Mouse (Mus musculus): ENCODE results near the gene Adamts2.

Adamts2 gene

DNA sequence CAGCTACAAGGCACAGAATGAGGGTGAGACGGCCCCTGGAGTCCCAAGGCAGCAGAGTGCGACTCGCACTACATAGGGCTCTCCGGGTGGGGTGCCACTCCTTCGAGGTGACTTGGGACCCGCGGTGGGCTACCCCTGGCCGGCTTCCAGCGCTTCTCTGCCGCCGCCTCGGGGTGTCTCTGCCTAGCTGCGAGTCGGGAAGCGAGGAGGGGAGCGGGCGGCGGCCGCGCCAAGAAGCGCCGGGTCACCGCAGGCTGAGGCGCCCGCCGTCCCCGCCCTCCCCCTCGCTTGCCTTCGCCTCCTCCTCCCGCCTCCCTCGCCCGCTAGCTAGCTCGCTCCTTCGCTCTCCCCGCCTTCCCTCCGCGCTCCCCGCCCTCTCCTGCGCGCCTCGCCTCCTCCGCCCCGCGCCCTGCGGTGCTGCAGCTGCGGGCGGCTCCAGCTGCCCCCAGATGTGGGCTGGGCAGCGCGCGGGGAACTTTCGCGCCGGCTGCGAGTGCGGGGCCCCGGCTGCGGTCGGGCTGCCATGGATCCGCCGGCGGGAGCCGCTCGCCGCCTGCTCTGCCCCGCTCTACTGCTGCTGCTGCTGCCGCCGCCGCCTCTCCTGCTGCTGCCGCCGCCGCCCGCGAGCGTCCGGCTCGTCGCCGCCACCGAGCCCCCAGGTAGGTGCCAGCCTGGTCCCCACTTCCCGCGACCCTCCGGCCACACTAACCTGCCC lies at the start of gene Adamts2:
Adamts2 (plus strand) TSS at position 444 of the 715 bp plus-strand sequence.
- DNase-seq (ENCODE audit: low read depth, low spot score), result no peak

- DNase-seq (ENCODE audit: low read depth, low spot score), result no peak
These were observed 44.8 kb upstream of the Adamts2 start for GRCm38 (mm10) chr11:50557064-50557463.

DNA sequence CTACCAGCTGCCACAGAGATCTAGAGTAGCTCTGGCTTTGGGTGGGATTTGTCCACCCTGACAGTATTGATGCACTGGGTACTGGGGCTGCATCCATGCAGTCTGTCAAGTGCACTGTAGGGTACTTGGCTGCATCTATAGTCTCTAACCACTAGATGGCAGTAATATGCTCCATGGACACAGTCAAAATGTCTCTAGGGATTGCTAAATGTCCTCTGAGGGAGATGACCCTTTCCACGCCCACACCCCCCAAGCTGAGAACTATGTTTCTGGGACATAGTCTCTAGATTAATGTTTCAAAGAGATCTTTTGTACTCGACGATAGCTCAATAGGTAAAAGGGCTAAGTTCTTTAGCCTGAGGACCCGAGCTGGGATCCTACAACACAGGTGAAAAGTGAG lies 42.8 kb upstream of the Adamts2 start:
- DNase-seq (ENCODE audit: low read depth, low spot score), result no peak

DNA sequence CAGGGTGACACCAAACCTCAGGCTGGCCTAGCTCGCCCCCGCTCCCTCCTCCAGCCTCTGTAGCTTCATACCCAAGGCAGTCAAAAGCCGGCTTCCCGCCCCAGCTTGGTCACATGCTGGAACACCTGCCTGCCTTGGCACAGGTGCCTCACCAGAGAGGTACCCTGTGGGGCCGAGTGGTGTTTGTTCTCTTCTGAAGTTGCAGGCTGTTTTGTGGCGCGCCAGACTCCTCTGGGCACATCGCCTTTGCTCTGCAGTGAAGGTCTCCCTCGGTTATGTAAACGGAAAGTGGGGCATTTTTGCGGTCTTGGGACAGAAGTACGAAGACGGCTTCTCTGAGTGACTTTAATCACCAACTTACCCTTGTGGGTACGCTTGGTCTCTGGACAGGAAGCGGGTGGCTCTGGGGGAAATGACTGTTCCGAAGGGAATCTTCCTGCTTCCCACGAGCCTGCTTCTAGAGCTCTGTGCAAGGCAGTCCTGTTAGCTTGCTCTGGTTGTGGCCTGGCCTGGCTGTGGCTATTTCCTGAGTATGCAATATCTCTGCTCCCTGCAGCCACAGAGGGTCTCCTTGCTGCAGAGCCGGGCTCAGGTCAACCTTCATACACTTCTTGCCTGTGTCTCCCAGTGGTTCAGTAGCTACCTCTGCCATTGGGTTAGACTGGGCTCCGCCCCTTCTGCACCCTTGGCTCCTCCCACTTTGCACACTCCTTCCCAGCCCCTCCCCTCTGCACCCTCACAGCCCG lies 36.2 kb upstream of the Adamts2 start:
- DNase-seq (ENCODE audit: low read depth, low spot score), result no peak

DNA sequence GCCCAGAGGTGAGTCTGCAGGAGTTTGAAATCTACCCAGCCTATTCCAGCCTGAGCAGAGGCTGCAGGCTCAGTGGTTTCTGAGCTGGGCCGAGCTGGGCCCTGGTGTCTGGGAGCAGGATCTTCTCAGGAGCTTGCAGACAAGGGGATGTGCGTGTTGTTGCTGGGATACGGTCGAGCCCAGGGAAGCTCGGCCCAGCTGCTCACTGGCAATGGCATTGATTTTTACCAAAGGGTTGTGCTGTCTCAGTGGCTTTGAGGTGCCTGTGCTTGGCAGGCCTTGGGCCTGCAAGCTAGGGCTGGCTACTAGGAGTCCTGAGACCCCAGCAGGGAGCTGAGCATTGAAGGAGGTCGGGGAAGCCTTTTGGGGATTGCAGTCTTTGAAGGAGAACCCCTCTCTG lies 30.4 kb upstream of the Adamts2 start:
- no peak for DNase-seq (ENCODE audit: low read depth, low spot score)

- DNase-seq (ENCODE audit: low read depth, low spot score), result no peak
These were observed 25.4 kb upstream of the Adamts2 start for GRCm38 (mm10) chr11:50576521-50576920.

- no peak for DNase-seq (ENCODE audit: low read depth, low spot score)
These were observed 14.9 kb upstream of the Adamts2 start for GRCm38 (mm10) chr11:50587026-50587425.

GRCm38 (mm10) chr11:50587787-50588186 lies 14.1 kb upstream of the Adamts2 start:
- DNase-seq (ENCODE audit: low read depth, low spot score), result no peak

- no peak for DNase-seq (ENCODE audit: low read depth, low spot score)
These were observed 12.8 kb upstream of the Adamts2 start for GRCm38 (mm10) chr11:50589060-50589459.

GRCm38 (mm10) chr11:50591053-50591452 lies 10.8 kb upstream of the Adamts2 start:
- DNase-seq (ENCODE audit: low read depth, low spot score), result no peak

DNA sequence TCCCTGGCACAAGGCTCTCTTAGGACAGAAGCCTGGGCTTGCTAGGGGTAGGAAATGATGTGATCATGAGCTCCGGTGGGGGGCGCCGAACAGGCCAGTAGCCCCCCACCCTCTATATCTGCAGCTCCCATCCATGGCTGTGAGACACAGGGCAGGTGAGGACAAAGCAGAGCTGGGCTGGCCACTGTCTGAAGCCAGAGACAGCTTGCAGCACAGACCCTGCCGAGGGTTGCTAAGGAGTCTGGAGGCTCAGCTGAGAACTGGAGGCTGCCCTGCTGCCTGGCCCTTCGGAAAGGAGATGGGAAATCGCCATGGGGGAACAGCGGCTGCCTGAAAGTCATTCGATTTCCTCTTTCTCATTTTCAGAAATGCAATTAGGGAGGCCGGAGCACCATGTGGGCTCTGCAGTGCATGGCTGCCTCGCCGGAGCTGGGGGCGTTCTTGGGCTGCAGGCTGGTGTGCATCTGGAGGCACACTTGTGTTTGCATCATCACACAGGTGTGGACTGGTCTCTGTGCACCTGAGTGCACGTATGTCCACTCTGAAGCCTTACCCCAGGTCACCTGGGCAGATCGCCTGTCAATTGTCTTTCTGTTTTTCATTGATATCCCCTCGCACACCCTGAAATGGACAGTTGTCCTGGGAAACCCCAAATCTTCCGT lies 8.9 kb upstream of the Adamts2 start:
- no peak for DNase-seq (ENCODE audit: low read depth, low spot score)

GRCm38 (mm10) chr11:50596571-50596970 lies 5.3 kb upstream of the Adamts2 start:
- DNase-seq (ENCODE audit: low read depth, low spot score), result no peak

GRCm38 (mm10) chr11:50599156-50599555 lies 2.7 kb upstream of the Adamts2 start:
- DNase-seq (ENCODE audit: low read depth, low spot score), result no peak

DNA sequence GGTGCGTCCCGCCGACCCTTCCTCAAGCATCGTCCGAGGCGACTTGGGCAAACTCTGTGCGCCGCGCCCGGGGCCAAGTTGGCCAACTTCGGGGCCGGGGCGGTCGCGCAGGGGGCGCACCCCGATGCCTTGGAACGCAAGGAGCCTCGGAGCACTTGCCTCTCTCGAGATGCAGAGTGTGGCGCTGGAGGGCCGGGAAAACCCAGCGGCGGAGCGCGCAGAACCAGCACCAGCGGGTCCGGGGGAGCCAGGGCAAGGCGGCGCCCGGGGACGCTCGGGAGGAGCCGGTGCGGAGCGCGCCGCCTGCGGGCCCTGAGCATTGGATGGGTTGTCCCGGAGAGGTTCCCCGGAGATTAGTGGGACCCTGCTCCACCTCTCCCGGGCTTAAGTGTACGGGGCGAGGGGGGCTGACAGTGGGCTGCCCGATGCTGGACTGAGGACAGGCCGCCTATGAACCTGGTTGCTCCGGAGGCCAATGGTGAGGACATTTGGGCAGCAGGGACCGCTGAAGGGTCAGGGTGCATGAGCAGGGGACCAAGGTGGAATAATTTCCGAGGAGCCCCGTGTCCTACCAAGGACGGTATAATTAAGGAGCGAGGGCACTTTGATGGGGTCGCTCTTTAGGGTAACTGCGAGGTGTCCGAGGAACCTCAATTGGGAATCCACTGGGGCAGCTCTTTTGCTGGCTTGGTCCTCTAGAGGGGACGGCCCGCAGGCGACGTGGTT lies 635 bp downstream of the Adamts2 start:
- no peak for DNase-seq (ENCODE audit: low read depth, low spot score)

GRCm38 (mm10) chr11:50603082-50603910 lies 1.4 kb downstream of the Adamts2 start:
- no peak for DNase-seq (ENCODE audit: low read depth, low spot score)

- no peak for DNase-seq (ENCODE audit: low read depth, low spot score)
These were observed 2.5 kb downstream of the Adamts2 start for GRCm38 (mm10) chr11:50604371-50604770.

- DNase-seq (ENCODE audit: low read depth, low spot score), result no peak
These were observed 9.3 kb downstream of the Adamts2 start for GRCm38 (mm10) chr11:50611181-50611580.

DNA sequence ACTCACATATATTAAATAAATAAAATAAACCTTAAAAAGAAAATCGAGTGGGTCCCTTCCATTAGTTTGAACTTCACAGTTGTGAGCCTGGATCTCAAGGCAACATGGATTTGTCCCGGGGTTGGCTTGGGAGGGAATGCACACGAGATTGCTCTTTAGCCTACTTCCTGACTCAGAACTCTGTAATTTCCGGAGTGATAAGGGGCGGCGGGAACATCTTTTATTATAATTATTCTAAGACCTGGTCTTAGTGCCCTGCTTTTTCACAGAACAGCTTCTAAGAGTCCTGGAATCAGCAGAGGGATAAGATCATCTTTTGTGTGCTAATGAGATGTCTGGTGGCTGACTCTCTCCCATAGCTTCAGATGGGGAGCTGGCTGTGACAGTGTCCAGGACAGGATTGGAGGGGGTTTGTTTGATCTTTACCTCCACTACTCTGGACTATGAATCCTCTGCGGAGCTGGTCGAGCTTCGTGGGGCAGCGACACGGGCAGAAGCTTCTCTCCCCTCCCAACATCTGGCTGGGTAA lies 15.2 kb downstream of the Adamts2 start:
- no peak for DNase-seq (ENCODE audit: low read depth, low spot score)

DNA sequence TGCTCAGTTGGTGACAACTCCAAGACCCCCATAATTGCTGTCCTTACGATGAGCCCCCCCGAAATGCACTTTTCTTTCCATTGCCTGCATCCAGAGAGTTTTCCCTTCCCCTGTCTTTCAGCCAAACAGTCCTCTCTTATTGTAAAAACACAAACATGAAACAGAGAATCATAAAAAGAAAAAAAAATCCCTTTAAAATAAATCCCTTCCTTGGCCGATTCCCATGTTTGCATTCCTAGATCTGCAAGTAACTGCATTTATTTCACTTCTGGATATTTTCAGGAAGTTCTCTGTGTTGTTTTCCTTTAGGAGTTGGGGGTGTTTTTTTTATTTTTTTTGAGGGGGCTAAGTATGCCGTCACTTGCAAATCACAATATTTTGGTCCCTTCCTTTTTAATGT lies 19.0 kb downstream of the Adamts2 start:
- no peak for DNase-seq (ENCODE audit: low read depth, low spot score)

DNA sequence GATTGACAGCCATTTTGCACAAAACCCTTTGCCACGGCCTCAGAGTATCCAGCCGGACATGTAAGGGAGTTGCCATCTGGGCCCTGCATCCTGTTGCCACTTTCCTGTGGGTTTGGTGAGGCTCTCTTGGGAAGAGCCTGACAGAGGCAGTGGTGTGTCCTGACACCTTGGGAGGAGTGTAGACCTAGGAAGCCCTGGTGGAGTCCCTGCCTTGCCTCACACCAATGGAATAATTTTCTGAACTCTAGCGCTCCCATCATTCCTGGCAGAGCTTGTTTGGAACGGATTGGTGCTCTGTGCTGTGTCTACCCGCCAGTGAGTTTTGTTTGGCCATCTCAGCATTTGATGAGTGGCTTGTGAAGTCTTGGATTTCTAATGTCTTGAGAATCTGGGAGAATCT lies 19.5 kb downstream of the Adamts2 start:
- DNase-seq (ENCODE audit: low read depth, low spot score), result no peak

GRCm38 (mm10) chr11:50622238-50622726 lies 20.4 kb downstream of the Adamts2 start:
- DNase-seq (ENCODE audit: low read depth, low spot score), result no peak

Measured in brain, embryonic 18.5 days (tissue).